Mouse (Mus musculus): Measurements from ENCODE around the gene Tmem91.

Tmem91 gene

DNA sequence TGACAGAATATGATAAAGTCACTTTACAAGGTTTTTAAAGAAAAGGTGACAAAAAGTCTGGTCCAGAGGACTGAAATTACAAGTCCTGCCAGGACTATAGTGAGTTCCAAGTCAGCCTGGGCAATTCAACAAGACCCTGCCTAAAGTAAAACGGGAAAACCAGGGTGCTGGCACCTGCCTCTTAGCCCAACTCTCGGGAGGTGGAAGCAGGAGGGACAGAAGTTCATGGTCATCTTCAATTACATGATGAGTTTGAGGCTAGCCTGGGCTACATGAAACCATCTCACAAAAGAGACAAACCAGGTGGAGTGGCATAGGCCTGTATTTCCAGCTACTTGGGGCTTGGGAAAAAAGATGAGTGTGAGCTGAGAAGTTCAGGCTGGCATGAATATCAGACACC, 3.3 kb downstream of the Tmem91 start:
- no peak for DNase-seq (ENCODE audit: low spot score in 2 of 2)

- no peak for DNase-seq (ENCODE audit: low spot score in 2 of 2)
Measured at GRCm38 (mm10) chr7:25670096-25670495, 4.9 kb downstream of the Tmem91 start.

- no peak for DNase-seq (ENCODE audit: low spot score in 2 of 2)
Measured at GRCm38 (mm10) chr7:25669631-25670030, 5.3 kb downstream of the Tmem91 start.

GRCm38 (mm10) chr7:25669158-25669557, 5.8 kb downstream of the Tmem91 start:
- no peak for DNase-seq (ENCODE audit: low spot score in 2 of 2)

DNA sequence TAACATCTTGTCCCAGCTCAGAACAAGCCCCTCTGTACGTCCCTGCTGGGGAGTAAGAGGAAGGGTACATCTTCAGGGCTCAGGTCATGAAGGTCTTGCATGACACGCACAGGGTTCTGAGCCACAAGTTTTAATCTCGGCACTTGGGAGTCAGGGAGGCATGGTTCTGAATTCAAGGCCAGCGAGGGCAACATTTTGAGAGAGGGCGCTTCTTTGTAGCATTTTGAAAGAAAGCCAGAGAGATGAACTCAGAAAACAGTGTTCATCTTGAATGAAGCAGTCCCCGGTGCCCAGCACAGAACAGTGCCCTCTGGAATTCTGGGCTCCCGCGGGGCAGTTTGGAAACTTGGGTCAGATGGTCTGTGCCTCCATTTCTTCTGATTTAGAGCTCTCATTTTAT, 8.6 kb downstream of the Tmem91 start:
- DNase-seq (ENCODE audit: low spot score in 2 of 2) = no peak

DNA sequence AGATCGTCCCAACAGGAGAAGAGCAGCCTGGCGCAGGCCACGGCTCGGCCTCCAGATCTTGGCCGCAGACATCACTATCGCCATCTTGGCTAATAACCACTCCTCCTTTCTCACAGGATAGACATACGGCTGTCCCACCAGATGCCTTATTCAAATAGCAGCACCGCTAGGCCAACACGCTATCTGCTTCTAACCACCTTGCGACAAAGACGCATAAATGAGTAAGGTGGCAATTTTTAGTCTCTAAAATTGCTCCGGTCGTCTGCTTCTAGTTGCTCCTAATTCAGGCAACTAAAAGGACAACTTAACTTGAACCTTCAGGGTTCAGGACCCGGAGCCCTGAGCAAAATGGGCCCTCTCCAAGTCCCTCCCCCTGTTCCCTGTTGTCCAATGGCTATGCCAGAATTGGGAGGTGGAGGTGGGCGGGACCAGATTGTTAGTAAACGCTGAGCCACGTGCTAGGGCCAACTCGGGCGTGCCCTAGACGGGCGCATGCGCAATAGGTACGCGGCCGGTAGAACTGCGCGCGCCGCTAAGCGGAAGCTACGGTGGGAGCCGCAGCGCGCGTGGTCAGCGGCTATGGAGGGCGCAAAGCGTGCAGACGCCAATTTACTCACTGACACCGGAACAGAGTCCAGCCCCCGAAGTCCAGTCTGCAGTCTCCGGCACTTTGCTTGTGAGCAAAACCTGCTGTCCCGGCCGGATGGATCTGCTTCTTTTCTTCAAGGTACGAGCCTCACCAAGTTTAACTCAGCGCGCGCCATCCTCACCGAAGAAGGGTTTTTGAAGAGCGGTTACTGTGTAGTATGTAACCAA, 16.1 kb downstream of the Tmem91 start, which contains the start of the genes Bckdha and Exosc5:
Gene Bckdha, minus strand, starts transcription at position 325 of the 816 bp plus-strand sequence.
Gene Exosc5, plus strand, starts transcription at position 508 of the 816 bp plus-strand sequence.
- peak; percentile 100 for DNase-seq (ENCODE audit: low spot score in 2 of 2)

DNA sequence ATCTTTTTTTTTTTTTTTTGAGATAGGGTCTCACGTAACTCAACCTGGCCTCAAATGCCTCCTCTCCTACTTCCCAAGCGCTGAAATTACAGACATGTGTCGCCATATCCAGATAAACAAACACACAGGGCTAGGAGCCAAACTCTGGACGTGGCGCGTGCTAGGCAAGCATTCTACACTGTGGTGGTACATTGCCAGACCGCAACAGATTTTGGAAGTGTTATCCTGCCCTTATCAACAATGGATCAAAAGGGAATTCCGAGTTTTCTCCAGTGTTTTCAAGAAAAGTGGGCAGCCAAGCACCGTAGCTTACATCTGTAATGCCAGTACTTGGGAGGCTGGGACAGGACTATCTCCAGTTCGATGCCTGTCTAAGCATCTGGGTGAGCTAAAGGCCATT, 17.2 kb downstream of the Tmem91 start:
- DNase-seq (ENCODE audit: low spot score in 2 of 2) = no peak

GRCm38 (mm10) chr7:25655601-25656428, 19.2 kb downstream of the Tmem91 start:
- no peak for DNase-seq (ENCODE audit: low spot score in 2 of 2)

DNA sequence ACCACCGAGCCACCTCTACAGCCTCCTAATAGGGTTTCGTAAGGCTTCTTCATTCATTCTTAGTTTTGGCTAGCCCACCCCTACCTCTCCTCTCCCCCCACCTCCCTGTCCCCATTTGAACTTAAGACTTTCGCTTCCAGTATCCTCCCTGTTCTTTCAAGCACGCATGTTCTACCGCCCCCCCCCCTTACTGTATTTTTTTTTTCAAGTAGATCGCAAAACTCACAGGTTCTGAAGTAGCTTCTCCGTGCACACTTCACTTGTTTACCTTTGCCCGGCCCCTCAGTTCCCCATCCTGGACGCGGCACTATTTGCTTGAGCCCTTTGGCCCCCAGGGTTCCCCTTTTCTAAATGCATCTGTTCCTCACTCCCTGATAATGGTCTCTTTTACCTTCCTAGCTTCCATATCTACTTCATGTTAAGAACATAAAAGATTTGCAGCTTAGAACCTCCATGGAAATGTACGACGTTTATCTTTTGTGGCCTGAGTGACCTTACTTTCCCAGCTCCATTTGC, 22.7 kb downstream of the Tmem91 start:
- no peak for DNase-seq (ENCODE audit: low spot score in 2 of 2)

DNA sequence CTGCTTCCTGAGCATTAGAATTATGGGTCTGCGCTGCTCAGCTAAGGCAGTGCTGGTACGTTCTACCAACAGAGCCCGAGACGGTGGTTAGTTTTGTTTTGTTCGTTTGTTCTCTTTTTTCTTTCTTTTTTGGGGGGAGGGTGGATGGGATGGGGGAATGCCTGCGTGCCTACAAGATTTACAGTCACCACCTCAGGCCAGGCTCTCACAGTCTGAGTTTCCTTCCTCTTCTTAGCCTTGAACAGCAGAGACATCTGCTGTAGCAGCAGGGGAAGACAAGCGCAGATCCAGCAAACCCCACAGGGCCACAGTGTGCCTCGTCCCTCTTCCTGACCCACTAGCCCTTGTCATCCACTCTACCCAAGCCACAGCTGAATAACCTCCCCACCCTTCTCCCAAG, 23.7 kb downstream of the Tmem91 start:
- DNase-seq (ENCODE audit: low spot score in 2 of 2) = peak in 1 of 2 experiments; percentile 38

GRCm38 (mm10) chr7:25649839-25650238, 25.1 kb downstream of the Tmem91 start:
- DNase-seq (ENCODE audit: low spot score in 2 of 2) = no peak

DNA sequence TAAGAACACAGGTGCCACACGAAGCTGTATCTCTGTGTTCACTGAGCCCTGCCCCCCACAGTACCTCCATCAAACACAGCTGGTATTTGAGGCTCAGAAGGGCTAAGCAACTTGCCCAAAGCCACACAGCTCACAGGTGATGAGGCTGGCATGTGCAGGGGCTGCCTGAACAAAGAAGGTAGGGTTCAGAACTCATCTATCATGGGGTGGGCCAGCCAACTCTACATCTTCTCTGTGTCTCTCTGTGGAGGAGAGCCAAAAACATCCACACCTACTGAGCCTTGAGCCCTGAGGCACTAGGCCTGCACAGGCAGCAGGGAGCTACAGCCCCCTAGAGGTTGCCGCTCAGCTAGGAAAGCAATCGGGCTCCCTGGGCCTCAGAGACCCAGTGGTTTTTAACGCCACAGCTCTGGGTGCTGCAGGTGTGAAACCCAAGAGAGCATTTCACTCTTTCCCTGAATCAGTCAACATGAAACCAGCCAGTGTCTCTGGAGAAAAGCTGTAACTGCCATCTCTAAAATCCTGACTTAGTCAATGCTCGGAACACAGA, 27.3 kb downstream of the Tmem91 start:
- DNase-seq (ENCODE audit: low spot score in 2 of 2) = no peak

- no peak for DNase-seq (ENCODE audit: low spot score in 2 of 2)
Measured at GRCm38 (mm10) chr7:25645074-25645473, 29.9 kb downstream of the Tmem91 start.

GRCm38 (mm10) chr7:25644631-25645030, 30.3 kb downstream of the Tmem91 start:
- no peak for DNase-seq (ENCODE audit: low spot score in 2 of 2)

DNA sequence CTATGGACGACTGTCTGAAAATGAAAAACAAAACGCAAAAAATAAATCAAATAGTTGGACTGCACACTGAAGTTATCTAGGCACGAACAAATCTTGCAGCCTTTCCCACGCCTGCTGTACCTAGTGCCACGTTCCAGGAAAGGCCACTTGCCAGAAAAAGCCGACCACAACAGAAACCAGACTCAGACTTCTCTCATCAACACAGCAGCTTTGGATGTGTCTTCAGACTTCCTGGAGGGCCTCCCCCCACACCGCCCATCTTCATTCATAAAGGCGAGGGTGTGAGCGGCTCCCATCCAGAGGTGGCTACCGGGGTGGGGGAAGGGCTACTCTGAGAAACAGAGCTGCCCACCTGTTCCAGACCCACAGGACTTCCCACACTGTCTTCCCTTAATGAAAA, 30.8 kb downstream of the Tmem91 start:
- no peak for DNase-seq (ENCODE audit: low spot score in 2 of 2)

GRCm38 (mm10) chr7:25639754-25640153, 35.2 kb downstream of the Tmem91 start:
- DNase-seq (ENCODE audit: low spot score in 2 of 2) = no peak

DNA sequence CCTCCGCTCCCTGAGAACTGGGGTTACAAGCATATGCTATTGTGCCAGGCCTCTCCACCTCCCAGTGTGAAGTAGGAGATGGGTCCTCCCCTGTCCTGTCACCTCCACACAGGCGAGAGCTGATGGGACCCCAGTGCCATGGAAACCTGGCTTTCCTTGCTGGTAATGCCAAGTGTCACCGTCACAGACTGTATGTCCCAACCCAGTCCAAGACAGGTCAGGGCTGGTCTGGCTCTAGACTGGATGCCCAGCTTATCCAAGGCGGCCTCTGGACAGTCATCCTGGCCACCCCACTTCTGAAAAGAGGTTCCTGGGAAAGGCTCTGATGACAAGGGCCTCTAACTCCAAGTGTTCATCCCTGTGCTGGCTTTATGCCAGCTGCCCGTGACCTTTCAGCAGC, 37.9 kb downstream of the Tmem91 start:
- DNase-seq (ENCODE audit: low spot score in 2 of 2) = no peak

GRCm38 (mm10) chr7:25636373-25636772, 38.6 kb downstream of the Tmem91 start:
- DNase-seq (ENCODE audit: low spot score in 2 of 2) = peak in 1 of 2 experiments; percentile 41

DNA sequence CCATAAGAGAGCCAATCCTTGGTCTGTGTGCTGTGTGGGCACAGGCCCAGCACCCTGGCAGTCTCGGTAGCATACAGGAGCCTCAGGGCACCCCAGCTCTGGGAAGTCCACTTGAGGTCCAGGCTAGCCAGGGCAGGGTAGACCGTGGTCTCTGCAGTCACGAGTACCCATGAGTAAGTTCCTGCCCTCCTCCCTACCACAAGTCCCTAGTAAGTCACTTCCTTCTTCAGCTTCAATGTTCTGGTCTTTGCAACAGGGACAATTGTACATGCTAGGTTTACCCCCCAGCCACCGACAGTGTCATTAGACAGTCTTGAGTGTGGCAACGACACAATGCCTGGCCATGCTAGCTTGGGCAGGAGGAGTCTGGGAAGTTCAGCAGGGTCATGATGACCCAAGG, 42.3 kb downstream of the Tmem91 start:
- no peak for DNase-seq (ENCODE audit: low spot score in 2 of 2)

- peak in 1 of 2 experiments; percentile 41 for DNase-seq (ENCODE audit: low spot score in 2 of 2)
Measured at GRCm38 (mm10) chr7:25628323-25628620, 46.7 kb downstream of the Tmem91 start.

DNA sequence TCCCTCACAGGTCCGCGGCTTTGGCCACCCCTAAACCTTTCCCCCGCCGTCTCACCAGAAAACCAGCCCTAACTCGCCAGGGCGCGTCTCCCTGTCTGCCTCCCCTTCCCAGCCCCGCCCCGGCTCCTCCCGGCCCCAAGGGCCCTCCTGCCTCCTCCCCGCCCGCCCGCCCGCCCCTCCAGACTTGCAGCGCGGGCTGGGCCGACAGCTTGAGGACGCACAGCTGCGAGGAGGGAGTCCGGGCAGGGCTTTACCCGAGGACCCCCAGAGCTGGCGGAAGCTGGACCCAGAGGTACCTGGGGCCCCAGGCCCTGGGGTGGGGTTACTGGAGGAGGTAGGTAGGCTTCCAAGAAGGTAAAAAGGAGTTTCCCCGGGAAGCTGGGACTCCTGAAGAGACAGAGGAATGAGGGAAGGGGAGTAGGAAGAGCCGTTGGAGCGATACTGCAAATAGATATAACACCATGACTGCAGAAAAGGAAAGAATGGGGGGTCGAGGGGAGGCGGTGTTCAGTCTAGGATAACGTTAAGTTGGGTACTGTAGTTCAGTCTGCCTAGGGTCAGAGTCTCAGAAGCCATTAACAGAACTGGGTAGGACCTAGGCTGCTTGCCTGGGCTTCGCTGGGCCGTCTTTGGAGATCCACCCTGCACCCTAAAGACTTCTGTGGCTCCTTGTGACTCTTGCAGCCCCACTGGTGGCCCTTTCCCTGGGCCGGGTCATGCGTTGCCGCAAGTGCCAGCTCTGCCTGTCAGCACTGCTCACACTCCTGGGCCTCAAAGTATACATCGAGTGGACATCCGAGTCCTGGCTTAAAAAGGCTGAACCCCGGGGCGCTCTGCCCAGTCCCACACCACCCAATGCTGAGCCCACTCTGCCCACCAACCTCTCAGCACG, 47.3 kb downstream of the Tmem91 start:
- peak; percentile 74 for DNase-seq (ENCODE audit: low spot score in 2 of 2)

Data from heart, adult 9 months (tissue).